Mouse (Mus musculus): ENCODE measurements around the gene Rrbp1.

Gene Rrbp1

DNA sequence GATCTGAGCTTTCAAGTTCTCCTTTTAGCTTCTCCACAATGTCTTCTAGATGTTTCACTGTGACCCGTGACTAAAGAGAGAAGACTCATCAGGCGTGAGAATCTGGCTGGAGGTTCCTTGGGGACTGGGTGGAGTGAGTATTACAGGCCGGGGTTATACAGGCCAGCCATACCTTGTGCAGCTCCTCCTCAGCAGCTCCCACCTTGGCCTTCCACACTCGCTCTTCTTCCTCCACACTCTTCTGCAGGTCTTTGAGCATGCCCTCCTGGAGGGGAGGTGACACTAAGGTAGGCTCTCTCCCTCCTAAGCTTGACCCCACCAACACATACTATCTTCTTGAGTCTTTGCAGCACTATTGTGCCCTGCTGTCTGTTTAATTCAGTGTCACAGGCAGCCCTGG is 57.1 kb downstream of the Rrbp1 start:
- DNase-seq (ENCODE audit: low spot score), result no peak

DNA sequence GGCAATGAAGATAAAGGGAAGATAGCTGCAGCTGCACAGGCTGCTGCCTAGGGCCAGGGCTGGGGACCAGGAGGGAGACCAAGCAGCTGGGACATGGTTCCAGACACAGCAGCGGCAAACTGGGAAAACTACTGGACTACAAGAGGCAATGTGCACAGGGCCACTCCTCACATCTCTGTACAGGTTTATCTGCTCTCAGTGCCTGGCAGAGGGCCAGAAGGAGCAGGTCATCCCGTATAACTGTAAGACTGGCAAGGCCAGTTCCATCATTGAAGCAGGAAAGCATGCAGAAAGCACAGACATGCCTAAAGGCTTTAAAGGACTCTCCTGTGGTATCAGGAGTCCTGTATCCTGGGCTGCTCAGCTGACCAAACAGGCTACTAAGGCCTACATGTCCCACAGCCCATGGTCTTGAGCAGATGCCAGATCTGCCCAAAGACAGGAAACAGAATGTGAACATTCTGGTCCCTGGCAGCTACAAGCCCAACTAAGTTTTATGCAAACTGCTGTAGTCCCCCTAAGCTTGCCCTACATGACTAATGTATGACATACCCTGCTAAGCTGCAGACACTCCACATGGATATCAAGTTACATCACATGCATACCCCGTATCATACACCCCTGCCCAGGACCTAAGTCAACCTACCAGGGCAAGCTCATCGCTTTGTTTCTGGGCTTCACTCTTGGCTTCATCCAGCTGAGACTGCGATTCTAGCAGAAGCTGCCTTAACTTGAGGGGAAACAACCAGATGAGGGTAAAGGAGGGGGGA is 59.3 kb downstream of the Rrbp1 start:
- DNase-seq (ENCODE audit: low spot score), result no peak

DNA sequence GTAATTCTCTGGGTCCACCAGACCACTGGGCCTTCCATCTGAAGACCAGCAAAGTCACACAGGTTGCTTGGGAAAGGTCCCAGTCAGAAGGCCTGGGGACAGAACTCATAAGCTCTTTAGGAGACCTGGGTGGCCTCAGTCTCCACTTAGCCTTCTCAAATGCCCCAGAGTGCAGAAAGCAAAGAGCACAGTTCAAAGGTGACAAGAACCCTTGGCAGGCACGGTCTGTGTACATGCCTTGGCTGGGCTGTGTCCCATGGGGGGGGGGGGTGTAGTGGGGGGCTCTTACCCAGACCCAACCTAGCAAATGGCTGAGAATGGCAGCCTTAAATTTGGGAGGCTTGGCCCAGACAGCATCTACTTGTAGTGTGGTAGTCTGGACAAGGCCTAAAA is 60.0 kb downstream of the Rrbp1 start:
- DNase-seq (ENCODE audit: low spot score), result no peak

DNA sequence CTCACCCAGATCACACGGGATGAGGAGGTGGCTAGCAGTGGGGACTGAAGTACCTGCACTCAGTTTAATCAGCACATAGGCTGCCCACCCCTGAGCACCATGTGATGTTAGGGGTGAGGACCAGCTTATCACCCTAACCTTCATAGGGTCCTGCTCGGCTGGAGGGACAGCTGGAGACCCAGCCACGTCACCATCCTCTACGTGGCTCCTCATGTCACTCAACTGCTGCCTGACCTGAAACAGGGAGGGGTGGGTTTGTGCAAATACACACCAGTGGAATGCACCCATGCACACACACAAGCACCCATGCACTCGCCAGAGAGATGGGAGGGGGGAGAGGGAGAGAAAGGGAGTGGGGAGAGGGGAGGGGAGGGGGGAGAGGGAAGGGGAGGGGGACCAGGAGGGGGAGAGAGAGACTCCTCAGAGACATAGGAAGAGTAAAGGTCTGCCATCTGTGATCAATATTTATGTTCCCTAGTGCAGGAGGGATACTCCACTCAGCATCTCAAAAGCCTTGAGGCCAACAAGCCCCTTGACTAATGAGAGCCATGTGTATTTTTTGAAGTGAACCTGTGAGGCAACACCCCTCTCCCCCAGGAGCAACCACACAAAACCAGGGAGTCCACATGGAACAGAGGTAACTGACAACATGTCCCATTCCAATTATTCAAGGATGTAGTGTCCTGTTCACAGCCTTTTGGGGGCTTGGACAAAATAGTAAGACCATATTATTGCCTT is 60.6 kb downstream of the Rrbp1 start:
- no peak for DNase-seq (ENCODE audit: low spot score)

- DNase-seq (ENCODE audit: low spot score), result no peak
Measured at GRCm38 (mm10) chr2:143949217-143949616, 61.8 kb downstream of the Rrbp1 start.

- DNase-seq (ENCODE audit: low spot score), result no peak
Measured at GRCm38 (mm10) chr2:143948416-143948815, 62.6 kb downstream of the Rrbp1 start.

- DNase-seq (ENCODE audit: low spot score), result no peak
Measured at GRCm38 (mm10) chr2:143947981-143948380, 63.1 kb downstream of the Rrbp1 start.

GRCm38 (mm10) chr2:143946399-143946798 is 64.7 kb downstream of the Rrbp1 start:
- DNase-seq (ENCODE audit: low spot score), result no peak

DNA sequence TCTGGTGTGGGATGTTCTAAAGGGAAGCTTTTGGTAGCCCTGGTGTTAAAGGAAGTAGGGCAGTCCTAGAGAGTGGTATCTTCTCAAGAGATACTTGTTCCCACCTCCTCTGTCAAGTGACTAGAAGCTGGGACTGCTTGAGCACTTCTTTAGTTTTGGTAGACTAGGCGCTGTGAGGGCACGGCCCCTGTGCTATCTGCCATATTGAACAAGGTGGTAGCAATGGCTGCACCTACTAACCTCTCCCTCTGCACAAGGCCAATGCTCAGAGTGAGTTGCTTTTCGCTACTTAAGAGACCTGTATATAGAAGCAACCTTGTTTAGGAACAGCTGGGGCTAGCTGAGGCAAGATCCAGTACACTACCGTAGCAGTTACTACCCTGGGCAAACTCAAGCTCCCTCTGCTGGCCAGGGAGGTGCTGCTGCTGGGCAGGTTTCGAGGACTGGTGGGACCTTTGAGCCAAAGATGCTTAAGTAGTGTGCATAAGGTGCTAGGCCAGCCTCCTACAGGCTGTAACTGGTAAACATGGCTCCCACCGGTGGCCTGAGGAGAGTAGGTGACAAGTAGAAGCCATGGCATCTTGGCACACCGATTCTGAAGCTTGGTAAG is 65.5 kb downstream of the Rrbp1 start:
- no peak for DNase-seq (ENCODE audit: low spot score)

- DNase-seq (ENCODE audit: low spot score), result no peak
Measured at GRCm38 (mm10) chr2:143944796-143945195, 66.3 kb downstream of the Rrbp1 start.

DNA sequence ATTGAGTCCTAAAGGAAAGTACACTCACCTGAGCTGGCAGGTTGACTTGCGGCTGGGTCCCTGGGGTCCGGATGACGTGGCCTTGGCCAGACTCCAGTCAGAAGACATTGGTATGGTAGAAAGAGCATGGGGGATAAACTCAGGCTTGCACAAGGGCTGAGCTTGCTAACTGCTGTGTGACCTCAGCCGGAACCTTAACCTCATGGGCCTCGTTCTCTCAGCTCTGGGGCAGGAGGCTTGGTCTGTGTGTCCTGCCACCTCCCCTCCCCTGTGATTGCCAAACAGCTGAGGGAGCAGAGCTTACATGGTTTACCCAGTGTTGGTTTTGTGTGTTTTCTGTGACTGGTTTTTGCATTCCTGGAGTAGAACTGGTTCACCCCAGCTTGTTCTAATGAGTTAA is 70.7 kb downstream of the Rrbp1 start:
- no peak for DNase-seq (ENCODE audit: low spot score)

GRCm38 (mm10) chr2:143937861-143938260 is 73.2 kb downstream of the Rrbp1 start:
- no peak for DNase-seq (ENCODE audit: low spot score)

DNA sequence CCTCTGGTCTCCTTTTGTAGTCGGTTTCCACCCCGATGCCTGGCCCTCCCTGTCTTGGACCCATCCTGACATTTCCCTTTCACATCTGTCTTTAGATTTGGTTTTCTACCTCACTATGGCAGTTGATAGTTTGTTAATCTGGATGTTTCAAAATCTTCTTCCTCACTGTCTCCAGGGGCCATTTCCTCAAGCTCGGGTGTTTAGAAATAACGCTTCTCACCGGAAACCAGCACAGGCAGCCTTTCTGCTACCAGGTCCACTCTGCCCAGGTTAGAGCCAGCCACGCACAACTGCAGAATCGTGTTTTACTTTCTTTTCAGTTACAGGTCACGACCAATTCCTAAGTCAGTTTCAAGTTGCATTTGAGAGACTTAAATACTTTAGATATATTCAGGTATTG is 76.6 kb downstream of the Rrbp1 start:
- no peak for DNase-seq (ENCODE audit: low spot score)

GRCm38 (mm10) chr2:143933516-143933915 is 77.5 kb downstream of the Rrbp1 start:
- DNase-seq (ENCODE audit: low spot score), result no peak

DNA sequence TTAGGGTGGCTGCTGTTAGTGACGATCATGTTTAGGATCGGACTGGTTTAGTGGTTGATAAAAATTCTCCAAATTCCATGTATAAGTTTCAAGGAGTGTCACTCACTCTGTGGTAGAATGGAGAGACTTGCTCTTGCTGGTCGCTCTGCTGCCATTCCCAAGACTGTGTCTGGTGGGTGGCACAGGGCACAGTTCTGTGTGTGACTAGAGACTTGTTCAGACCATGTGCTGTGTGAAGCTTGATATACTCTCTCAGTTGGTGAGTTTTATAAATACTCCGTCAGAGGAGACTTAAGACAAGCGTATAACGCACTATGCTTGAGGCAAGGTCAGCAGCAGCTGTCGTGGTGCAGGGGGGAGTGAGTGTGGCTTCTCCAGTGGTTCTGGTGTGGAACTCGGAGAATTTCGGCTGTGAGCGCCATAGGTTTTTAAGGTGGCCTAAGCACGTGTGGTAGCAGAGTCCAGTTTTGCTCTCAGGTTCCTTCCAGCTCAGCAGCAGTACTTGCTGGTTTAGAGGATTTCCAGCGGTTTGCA is 78.7 kb downstream of the Rrbp1 start:
- no peak for DNase-seq (ENCODE audit: low spot score)

DNA sequence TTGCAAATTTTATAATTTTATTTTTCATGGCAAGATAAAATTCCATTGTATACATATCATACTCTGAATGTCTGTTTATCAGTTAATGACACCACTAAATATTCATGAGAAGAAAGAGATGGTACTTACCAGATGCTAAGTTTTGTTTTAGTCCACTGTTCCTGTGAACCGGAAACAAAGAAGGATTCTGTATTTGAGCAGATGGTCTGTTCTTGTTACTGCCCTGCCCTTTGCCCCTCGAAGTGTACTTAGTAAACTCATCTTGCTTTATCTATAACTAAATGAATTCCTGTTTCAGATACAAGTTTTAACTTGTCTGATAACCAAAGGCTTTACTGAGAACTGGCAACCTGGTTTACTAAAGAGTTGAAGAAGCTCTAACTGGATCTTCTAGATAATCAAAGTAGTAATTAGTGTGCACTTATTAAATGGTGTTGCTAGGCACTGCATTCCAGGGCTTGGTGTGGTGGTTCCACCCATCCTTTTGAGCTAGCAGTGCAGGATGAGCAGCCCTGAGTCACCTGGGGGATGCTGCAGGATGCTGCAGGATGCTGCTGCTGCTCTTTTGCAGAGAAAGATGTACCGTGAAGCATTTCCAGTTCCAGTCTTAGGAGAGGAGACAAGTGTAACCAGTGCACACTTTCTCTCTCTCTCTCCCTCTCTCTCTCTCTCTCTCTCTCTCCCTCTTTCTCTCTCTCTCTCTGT is 81.3 kb downstream of the Rrbp1 start:
- DNase-seq (ENCODE audit: low spot score), result no peak

DNA sequence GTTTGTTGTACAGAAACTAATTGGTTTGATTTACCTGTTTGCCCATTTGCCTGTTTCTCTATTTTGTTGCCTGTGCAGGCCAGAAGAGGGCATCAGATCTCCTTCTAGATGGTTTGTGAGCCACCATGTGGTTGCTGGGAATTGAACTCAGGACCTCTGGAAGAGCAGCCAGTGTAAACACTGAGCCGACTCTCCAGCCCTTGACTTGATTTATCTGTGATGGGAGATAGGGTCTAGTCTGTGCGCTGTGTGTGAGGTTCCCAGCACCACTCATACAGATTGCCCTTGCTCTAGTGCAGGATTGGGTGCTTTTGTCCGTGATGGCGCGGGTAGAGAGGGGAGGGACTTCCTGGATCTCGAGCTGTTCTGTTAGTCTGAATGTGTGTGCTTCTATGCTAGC is 85.2 kb downstream of the Rrbp1 start:
- DNase-seq (ENCODE audit: low spot score), result no peak

DNA sequence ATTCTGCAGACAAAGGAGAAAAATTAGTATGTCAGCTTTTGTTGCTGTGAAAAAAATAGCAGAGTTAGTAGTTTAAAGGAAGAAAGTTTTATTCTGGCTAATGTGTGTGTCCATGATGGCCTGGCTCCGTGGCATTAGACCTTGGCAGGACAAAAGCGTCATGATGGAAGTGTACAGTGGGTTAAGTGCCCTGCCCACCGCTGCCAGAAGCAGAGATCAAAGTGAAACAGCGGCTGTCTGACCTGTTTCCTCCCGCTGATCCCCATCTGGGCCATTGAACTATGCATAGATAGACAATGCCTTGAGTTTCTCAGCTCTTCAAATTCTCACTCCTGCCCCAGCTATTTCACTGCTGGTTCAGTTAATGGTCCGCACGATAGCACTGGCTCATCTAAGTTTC is 87.0 kb downstream of the Rrbp1 start:
- DNase-seq (ENCODE audit: low spot score), result no peak

DNA sequence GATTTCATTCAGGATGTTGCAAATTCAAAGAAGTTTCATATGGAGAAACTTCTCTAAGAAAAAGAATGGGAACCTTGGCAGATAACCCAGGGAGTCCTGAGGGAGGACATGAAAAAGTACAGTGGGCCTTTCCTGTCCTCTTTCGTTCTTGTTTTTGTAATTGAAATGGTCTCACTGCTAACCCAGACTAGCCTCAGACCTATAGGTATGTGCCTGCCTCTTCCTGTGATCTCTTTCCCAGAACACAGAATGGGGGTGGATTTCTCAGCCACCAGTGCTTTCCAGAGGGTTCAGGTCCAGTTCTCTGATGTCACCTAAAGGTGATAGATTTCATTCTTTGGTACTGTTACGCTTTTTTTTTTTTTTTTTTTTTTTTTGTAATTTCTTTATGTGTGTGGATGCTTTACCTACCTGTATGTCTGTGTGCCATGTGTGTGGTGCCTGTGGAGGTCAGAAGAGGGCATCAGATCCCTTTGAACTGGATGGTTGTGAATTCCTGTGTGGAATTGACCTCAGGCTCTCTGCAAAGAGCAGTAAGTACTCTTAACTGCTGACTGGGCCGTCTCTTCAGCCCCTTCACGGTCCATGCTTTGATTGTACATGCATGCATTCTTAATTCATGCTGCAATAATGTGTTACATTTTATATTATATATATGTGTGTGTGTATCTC is 92.1 kb downstream of the Rrbp1 start:
- no peak for DNase-seq (ENCODE audit: low spot score)

DNA sequence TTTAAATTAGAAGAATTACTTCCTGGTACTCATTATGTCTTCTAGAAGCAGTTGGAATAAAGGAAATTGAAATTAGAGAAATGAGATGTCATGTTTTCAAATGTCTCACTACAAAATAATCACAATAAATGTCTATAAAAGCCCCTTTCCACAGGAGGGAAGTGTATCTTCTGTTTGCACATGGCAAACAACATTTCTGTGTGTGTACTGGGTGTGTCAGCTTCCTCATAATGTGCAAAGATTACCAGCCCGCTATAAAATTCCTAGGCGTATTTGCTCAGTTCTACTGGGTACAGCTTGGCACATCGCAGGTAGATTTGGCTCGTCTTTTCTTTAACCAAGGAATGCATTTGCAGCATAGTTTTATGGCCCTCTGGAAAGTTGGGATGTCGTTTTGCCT is 93.4 kb downstream of the Rrbp1 start:
- DNase-seq (ENCODE audit: low spot score), result no peak

GRCm38 (mm10) chr2:143916229-143916628 is 94.8 kb downstream of the Rrbp1 start:
- no peak for DNase-seq (ENCODE audit: low spot score)

GRCm38 (mm10) chr2:143915600-143916135 is 95.4 kb downstream of the Rrbp1 start:
- DNase-seq (ENCODE audit: low spot score), result no peak
